Mouse (Mus musculus) liver, adult 2 months (tissue): Measurements from ENCODE around the gene Olfr651. TPM values are rescaled to one million over a fixed set of nuclear protein-coding genes. Genes with fewer than 3 reads are reported as not detected.
A peak's percentile ranks its signal among the peaks of the same experiment; 100 is the strongest.
"Not testable (repeated sequence)": the region's sequence is repeated elsewhere in the genome, so short reads cannot be mapped to it uniquely, and the experiment has no call there.

Experiments
- DNase-seq: peaks from one replicate; pipeline ENCODE4 v3.0.0-alpha.2; 2011; ENCODE audit warnings: low read depth, low spot score; ENCODE audit errors: extremely low read depth
- H3K27ac ChIP-seq: fragments of 200-500 bp; replicated peaks from 2 replicates; pipeline ENCODE4 v1.5.1; 2012; ENCODE audit warnings: low read depth, mild to moderate bottlenecking, control low read depth, inconsistent platforms, low read length; ENCODE audit not compliant: insufficient read depth
- H3K27me3 ChIP-seq: fragments of 200-500 bp; 2 replicates; pipeline ENCODE4 v1.6.1; 2012; ENCODE audit warnings: mild to moderate bottlenecking, moderate library complexity, low read length, inconsistent platforms; ENCODE audit not compliant: control insufficient read depth, insufficient read depth
- H3K36me3 ChIP-seq: fragments of 200-500 bp; 2 replicates; pipeline ENCODE4 v1.6.1; 2012; ENCODE audit warnings: low read length, inconsistent platforms; ENCODE audit not compliant: control insufficient read depth, insufficient read depth
- H3K4me1 ChIP-seq: fragments of 200-500 bp; 2 replicates; pipeline ENCODE4 v1.6.1; 2011; ENCODE audit warnings: low read length; ENCODE audit not compliant: control insufficient read depth, insufficient read depth
- H3K4me3 ChIP-seq: fragments of 200-500 bp; 2 replicates; pipeline ENCODE4 v1.5.1; 2011; ENCODE audit warnings: low read depth, mild to moderate bottlenecking, control low read depth, low read length, moderate library complexity; ENCODE audit not compliant: insufficient read depth
- H3K79me2 ChIP-seq: fragments of 200-500 bp; 2 replicates; pipeline ENCODE4 v1.6.1; 2012; ENCODE audit warnings: inconsistent platforms, mild to moderate bottlenecking, low read length, moderate library complexity; ENCODE audit not compliant: control insufficient read depth, insufficient read depth
- H3K9ac ChIP-seq: fragments of 200-500 bp; 2 replicates; pipeline ENCODE4 v1.6.1; 2012; ENCODE audit warnings: low read depth, mild to moderate bottlenecking, control low read depth, inconsistent platforms, low read length
- CTCF ChIP-seq: fragments of 200-500 bp; IDR thresholded peaks from 2 replicates; pipeline ENCODE4 v1.5.1; 2011; ENCODE audit warnings: low read depth, low read length, control low read depth
- POLR2A ChIP-seq: fragments of 200-500 bp; IDR thresholded peaks from 2 replicates; pipeline ENCODE4 v1.6.1; 2011; ENCODE audit warnings: low read length, control low read depth; ENCODE audit not compliant: insufficient read depth; ENCODE audit errors: extremely low read depth
- WGBS: fragments of 180-500 bp; shearing (Covaris S2); methylation state at CpG from one replicate; pipeline ENCODE4 v1.1.7; 2018; 5-methylcytosine and 5-hydroxymethylcytosine counted together
- polyA plus RNA-seq: library from polyadenylated mRNA; depleted of rRNA; stranded (reverse); fragments of >200 nt; gene quantifications from 2 replicates; pipeline ENCODE4 v1.2.3, GENCODE M21; 2012; rRNA removed
- total RNA-seq: library from RNA; depleted of rRNA; stranded (reverse); fragments of >200 nt; gene quantifications from 2 replicates; pipeline ENCODE4 v1.2.3, GENCODE M21; 2014; rRNA removed

Gene Olfr651
- total RNA-seq (not detected in 2 replicates), polyA plus RNA-seq (not detected in 2 replicates)

GRCm38 (mm10) chr7:104549833-104550232 lies at the start of gene Olfr651:
TSS of gene Olfr651 (plus strand) at chr7:104550133.
- H3K4me1 ChIP-seq, result no peaks in the 10 kb centered on the region
- H3K79me2 ChIP-seq, result no peaks in the 10 kb centered on the region
- 66% methylated on average over 5 of the region's 5 CpGs for WGBS
- H3K27ac ChIP-seq, result no peak within 1 kb of the TSS
- TF ChIP-seq POLR2A (no peak), CTCF (no peak)
- no peak within 1 kb of the TSS for H3K9ac ChIP-seq
- no peaks in the 10 kb centered on the region for H3K36me3 ChIP-seq
- no peak within 1 kb of the TSS for H3K4me3 ChIP-seq
- DNase-seq, result no peak
- no peaks in the 10 kb centered on the region for H3K27me3 ChIP-seq

- not testable (repeated sequence) for DNase-seq, H3K27ac ChIP-seq, H3K4me1 ChIP-seq, H3K27me3 ChIP-seq, H3K4me3 ChIP-seq, H3K9ac ChIP-seq, H3K36me3 ChIP-seq, H3K79me2 ChIP-seq
- WGBS, result 49% methylated on average over 6 of the region's 6 CpGs
Observed at GRCm38 (mm10) chr7:104501186-104501585, 48.7 kb upstream of the Olfr651 start.

GRCm38 (mm10) chr7:104501589-104502371 lies 48.2 kb upstream of the Olfr651 start:
- no peaks in the 10 kb centered on the region for H3K36me3 ChIP-seq
- TF ChIP-seq CTCF, result no peak
- no peak for TF ChIP-seq POLR2A
- no peaks in the 10 kb centered on the region for H3K27me3 ChIP-seq
- 8% methylated on average over 59 of the region's 59 CpGs for WGBS
- H3K27ac ChIP-seq, result no peak overlapping the region
- peak; percentile 29 for DNase-seq
- no peaks in the 10 kb centered on the region for H3K79me2 ChIP-seq
- peak overlapping the region; percentile 60 for H3K4me3 ChIP-seq
- H3K9ac ChIP-seq, result peak overlapping the region; percentile 74
- no peaks in the 10 kb centered on the region for H3K4me1 ChIP-seq

GRCm38 (mm10) chr7:104507421-104508065 lies 42.4 kb upstream of the Olfr651 start, which contains the start of gene Trim30d:
TSS of gene Trim30d (minus strand) at chr7:104507849.
- Histone ChIP-seq H3K4me3 (peak within 1 kb of the TSS; percentile 55), H3K27ac (peak within 1 kb of the TSS; percentile 45; the same call in 1 of the 2 replicates), H3K9ac (0 out of 2 replicates have a peak within 1 kb of the TSS, but pooled peaks have one; percentile 30)
- H3K4me1 ChIP-seq, H3K79me2 ChIP-seq, H3K36me3 ChIP-seq, H3K27me3 ChIP-seq: not testable (repeated sequence)
- DNase-seq, result peak; percentile 75

- Histone ChIP-seq H3K4me1 (no peaks in the 10 kb centered on the region), H3K27me3 (no peaks in the 10 kb centered on the region), H3K36me3 (no peaks in the 10 kb centered on the region), H3K79me2 (no peaks in the 10 kb centered on the region), H3K9ac (no peak overlapping the region), H3K4me3 (no peak overlapping the region), H3K27ac (no peak overlapping the region)
- DNase-seq, result no peak
- TF ChIP-seq POLR2A, result no peak
- no peak for TF ChIP-seq CTCF
- WGBS, result 66% methylated on average over 1 of the region's 1 CpGs
Observed at GRCm38 (mm10) chr7:104552700-104553099, 2.8 kb downstream of the Olfr651 start.

GRCm38 (mm10) chr7:104560601-104561000 lies 10.7 kb downstream of the Olfr651 start, which contains the start of gene Olfr652:
TSS of gene Olfr652 (plus strand) at chr7:104560901.
- TF ChIP-seq CTCF (no peak), POLR2A (no peak)
- Histone ChIP-seq H3K36me3 (no peaks in the 10 kb centered on the region), H3K4me1 (no peaks in the 10 kb centered on the region), H3K27ac (no peak within 1 kb of the TSS), H3K79me2 (no peaks in the 10 kb centered on the region), H3K4me3 (no peak within 1 kb of the TSS), H3K9ac (no peak within 1 kb of the TSS), H3K27me3 (no peaks in the 10 kb centered on the region)
- no peak for DNase-seq
